Mouse (Mus musculus) lung, adult 2 months (tissue): Measurements from ENCODE around the gene Smim6. TPM values are rescaled to one million over a fixed set of nuclear protein-coding genes. Genes with fewer than 3 reads are reported as not detected.

Source experiments
- DNase-seq: peaks from one replicate; pipeline ENCODE4 v3.0.0; 2022
- H3K4me1 ChIP-seq: fragments of 200-500 bp; 2 replicates; pipeline ENCODE4 v1.6.1; 2011; ENCODE audit warnings: low read length; ENCODE audit not compliant: control insufficient read depth, insufficient read depth
- H3K4me3 ChIP-seq: fragments of 200-500 bp; replicated peaks from 2 replicates; pipeline ENCODE3; 2011; ENCODE audit warnings: low read depth, mild to moderate bottlenecking, control low read depth, low read length; ENCODE audit errors: extremely low read depth
- CTCF ChIP-seq: fragments of 200-500 bp; IDR thresholded peaks from 2 replicates; pipeline ENCODE4 v1.5.1; 2011; ENCODE audit warnings: mild to moderate bottlenecking, low read length, control low read depth; ENCODE audit not compliant: insufficient read depth
- POLR2A ChIP-seq: fragments of 200-500 bp; IDR thresholded peaks from 2 replicates; pipeline ENCODE4 v1.6.1; 2011; ENCODE audit warnings: low read depth, mild to moderate bottlenecking, control low read depth, low read length, borderline replicate concordance; ENCODE audit errors: extremely low read depth
- WGBS: fragments of 180-500 bp; shearing (Covaris S2); methylation state at CpG from one replicate; pipeline ENCODE4 v1.1.7; 2018; 5-methylcytosine and 5-hydroxymethylcytosine counted together
- polyA plus RNA-seq: library from polyadenylated mRNA; depleted of rRNA; stranded (reverse); fragments of >200 nt; gene quantifications from 2 replicates; pipeline ENCODE4 v1.2.3, GENCODE M21; 2012

Smim6 gene
- polyA plus RNA-seq, 1 experiment: 9.1 TPM

DNA sequence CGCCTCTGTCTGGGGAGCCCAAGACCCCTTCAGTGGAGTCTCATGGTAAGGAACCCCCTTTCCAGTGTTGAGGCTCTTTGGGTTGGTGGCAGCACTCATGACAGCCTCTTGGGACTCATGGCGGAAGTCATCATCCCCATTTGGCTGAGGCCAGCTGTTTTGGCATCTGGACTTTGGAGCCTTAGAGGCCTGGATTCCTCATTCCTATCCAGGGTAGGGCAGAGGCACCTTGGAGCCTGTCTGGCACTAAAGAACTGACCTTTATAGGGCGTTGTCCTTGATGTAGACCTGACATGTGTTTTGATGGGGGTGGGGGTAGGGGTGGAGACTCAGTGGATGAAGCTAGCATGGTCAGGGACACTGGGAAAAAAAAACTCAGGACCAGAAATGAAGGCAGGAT lies 27.5 kb upstream of the Smim6 start:
- H3K4me3 ChIP-seq: no peak overlapping the region
- WGBS: 93% methylated on average over 3 of the region's 3 CpGs
- peaks cover 4% of the 10 kb centered on the region; the same call in 1 of the 2 replicates for H3K4me1 ChIP-seq
- DNase-seq: no peak
- no peak for TF ChIP-seq CTCF
- no peak for TF ChIP-seq POLR2A

DNA sequence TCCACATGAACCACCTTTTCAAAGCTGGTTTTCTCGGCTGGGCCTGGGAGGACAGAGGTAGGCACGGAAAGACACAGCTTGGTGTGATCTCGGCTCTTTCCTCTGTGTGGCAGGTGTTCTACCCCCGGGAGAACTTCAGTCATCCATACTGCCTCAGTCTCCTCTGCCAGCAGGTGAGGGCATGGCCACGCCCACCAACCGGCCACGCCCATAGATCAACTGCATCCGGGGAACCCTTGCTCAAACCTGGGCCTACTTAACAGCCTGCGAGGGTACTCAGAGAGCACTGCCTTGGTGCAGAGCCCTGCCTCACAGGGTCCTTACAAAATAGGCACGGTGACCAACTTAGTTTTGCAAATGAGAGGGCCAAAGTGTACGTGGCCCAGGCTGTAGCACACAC lies 26.5 kb upstream of the Smim6 start:
- WGBS: 67% methylated on average over 11 of the region's 11 CpGs
- H3K4me3 ChIP-seq: no peak overlapping the region
- no peak for DNase-seq
- TF ChIP-seq CTCF: no peak
- no peak for TF ChIP-seq POLR2A
- peaks cover 4% of the 10 kb centered on the region; the same call in 1 of the 2 replicates for H3K4me1 ChIP-seq

DNA sequence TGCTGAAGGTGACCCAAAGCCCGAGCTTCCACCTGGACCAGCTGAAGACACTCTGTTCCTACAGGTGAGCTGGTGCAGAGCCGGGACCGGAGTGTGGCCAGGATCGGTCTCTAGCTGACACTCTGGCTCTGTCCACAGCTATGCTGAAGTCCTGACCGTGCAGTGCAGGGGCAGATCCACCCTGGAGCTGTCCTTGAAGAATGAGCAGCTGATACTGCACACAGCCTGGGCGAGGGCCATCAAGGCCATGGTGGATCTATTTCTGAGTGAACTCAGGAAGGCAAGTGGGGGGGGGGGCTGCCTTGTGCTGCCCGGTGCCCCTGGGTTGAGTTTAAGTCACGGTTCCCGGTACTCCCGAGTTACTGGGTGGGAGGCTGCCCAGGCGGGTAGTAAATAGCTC lies 25.4 kb upstream of the Smim6 start:
- no peak overlapping the region for H3K4me3 ChIP-seq
- no peak for TF ChIP-seq POLR2A
- no peak for TF ChIP-seq CTCF
- DNase-seq: no peak
- 89% methylated on average over 11 of the region's 11 CpGs for WGBS
- H3K4me1 ChIP-seq: peaks cover 4% of the 10 kb centered on the region; the same call in 1 of the 2 replicates

DNA sequence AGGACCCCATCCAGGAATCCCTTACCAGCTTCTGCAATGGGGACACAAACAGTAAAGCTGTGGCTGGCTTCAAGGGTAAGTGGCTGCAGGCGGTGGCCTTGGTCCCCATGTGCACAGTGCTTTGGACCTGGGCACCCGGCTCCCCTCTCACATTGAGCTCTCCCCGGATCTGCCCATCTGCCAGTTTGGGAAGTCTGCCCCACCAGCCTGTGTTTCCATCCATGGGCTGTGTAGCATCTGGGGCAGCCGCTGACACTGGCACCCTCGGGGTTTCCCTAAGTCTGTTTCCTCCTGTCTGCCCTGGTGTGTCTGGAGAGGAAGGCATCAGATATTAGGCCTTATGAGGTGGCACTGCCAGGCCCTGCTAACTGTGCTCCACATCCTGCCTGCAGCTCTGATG lies 23.8 kb upstream of the Smim6 start:
- 66% methylated on average over 5 of the region's 5 CpGs for WGBS
- TF ChIP-seq CTCF (no peak), POLR2A (no peak)

DNA sequence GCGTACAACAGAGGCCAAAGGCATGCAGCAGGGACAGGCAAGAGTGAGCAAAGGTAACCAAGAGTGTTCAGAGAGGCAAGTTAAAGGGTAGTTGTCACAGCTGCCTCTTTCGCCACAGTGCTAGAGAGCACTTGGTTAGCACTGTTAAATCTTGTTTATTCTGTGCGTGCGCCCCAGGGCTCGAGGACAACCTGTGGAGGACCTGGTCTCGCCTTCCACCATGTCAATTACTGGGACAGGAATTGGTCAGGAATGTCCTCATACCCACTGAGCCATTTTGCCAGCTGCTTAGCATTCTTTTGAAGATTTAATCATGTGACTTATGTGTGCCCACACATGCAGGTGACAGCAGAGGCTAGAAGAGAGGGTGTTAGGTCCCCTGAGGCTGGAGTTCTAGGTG lies 22.7 kb upstream of the Smim6 start:
- Histone ChIP-seq H3K4me3 (no peak overlapping the region), H3K4me1 (peaks cover 4% of the 10 kb centered on the region; the same call in 1 of the 2 replicates)
- 79% methylated on average over 6 of the region's 6 CpGs for WGBS
- TF ChIP-seq CTCF (no peak), POLR2A (no peak)
- no peak for DNase-seq

More for the DNA sequence above, 23.8 kb upstream of the Smim6 start:
- Histone ChIP-seq H3K4me3 (no peak overlapping the region), H3K4me1 (peaks cover 4% of the 10 kb centered on the region; the same call in 1 of the 2 replicates)
- DNase-seq: no peak

DNA sequence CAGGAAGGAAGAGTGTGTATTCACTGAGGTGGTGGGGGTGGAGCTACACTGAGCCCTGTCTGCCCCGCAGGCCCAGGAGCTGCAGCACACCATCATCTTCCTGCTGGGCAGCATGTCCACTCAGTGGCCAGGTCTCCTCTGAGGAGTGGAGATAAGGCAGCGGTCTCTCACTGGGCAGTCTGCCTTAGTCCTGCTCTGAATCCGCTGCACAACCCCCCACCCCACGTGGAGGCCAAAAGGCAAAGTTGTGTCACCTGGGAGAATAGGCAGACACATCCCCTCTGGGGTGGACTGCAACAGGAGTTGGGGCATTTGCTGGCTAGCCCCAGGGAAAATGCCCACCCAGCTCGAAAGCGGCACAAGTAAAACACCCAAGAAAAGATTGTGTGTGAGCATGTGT lies 19.6 kb upstream of the Smim6 start:
- no peak for TF ChIP-seq CTCF
- no peak for TF ChIP-seq POLR2A
- WGBS: 77% methylated on average over 6 of the region's 6 CpGs
- DNase-seq: no peak
- Histone ChIP-seq H3K4me3 (no peak overlapping the region), H3K4me1 (peaks cover 4% of the 10 kb centered on the region; the same call in 1 of the 2 replicates)

DNA sequence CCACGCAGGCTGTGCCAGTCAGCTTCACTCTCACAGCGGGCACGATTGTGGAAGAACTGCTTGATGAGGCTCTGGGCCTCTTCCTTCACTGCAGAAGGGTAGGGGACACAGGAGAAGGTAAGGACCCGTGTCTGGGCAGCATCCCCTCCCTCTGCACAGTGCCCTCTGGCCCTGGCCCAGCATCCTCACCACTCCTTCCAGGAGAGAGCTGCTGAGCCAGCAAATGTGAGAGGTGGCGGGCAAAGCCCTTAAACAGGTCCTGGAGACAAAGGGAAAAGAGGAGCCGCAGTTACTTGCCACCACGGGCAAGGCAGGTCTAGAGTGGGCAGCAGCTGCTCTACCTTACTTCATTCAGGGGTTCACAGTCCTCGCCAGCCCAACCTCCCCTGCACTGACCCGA lies 18.7 kb upstream of the Smim6 start:
- no peak for TF ChIP-seq POLR2A
- TF ChIP-seq CTCF: no peak
- 88% methylated on average over 9 of the region's 9 CpGs for WGBS

DNA sequence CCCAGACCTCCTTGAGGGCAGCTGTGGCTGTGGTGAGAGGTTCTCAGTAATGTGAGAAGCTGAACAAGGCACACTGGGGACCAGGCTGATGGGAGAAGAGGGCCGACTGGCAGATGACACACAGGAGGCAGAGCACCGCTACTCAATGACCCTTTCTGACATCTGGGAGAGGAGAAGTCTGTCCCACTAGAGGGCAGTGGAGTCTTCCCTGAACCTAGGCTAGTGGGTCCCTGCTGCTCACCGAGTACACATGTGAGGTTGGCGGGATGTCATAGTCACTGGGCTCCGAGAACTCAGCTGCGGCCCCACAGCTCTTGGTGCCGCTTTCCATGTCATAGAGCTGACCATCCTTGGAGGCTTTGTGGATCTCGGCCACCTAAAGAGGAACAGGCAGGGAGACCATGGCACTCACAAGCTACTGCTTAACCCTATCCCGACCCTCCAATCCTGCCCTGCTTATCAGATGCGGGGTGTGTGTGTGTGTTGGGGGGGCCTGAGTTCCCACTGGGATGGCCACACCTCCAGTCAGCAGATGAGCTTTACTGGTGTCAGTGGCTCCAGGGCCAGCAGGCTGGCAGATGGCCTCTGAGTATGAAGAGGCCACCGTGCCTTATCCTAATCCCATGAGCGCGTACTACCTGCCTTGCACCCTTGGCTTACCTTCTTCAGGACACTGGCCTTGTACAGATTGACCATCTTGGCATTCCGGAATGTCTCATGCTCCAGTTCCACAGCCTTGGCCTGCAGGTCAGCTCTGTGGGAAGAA lies 16.9 kb upstream of the Smim6 start:
- 74% methylated on average over 14 of the region's 14 CpGs for WGBS
- Histone ChIP-seq H3K4me3 (no peak overlapping the region), H3K4me1 (no peaks in the 10 kb centered on the region; the same call in 1 of the 2 replicates)
- no peak for DNase-seq
- TF ChIP-seq POLR2A (no peak), CTCF (peak; percentile 37; the same call in 1 of the 2 replicates)

More for the DNA sequence above, 18.7 kb upstream of the Smim6 start:
- peaks cover 4% of the 10 kb centered on the region; the same call in 1 of the 2 replicates for H3K4me1 ChIP-seq
- H3K4me3 ChIP-seq: no peak overlapping the region
- no peak for DNase-seq

DNA sequence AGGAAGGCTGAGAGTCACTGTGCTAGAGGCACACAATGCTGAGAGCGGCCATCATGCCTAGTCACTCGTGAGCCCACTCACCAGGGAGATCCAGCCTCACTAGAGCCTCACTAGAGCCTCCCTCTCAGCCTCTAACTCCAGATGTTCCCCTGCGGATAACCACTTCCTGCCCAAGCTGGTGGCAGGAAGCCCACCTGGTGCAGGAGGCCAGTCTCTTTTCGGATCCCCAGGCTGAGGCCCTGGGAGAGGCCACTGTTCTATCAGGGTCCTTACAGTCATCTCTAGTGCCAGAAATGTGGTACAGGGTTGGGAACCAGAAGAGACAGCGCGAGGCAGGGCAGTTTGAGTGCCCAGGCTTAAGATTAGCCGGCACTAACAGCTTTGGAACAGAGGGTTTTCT lies 13.4 kb upstream of the Smim6 start:
- no peak for DNase-seq
- no peak for TF ChIP-seq POLR2A
- TF ChIP-seq CTCF: no peak
- 82% methylated on average over 7 of the region's 7 CpGs for WGBS
- H3K4me3 ChIP-seq: no peak overlapping the region
- peaks cover 16% of the 10 kb centered on the region for H3K4me1 ChIP-seq

DNA sequence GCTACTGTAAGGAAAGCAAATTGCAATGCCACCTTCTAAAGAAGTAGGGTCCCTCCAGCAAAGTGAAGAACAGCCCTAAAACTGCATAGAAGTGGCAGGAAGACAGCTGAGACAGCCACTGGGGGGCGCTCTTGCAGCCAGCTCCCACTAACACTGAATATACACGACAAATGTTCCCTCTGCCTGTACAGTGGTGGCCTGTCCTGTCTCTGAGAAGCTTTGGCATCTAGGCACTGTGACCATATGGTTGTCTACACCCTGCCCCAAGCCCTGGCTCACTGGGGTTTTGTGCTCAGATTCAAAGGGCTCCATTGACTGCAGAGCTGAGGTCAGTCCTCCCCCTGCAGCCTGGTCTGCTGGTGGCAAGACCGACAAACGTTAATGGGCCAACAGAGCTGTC lies 12.9 kb upstream of the Smim6 start:
- Histone ChIP-seq H3K4me1 (peaks cover 20% of the 10 kb centered on the region), H3K4me3 (no peak overlapping the region)
- peak; percentile 40 for DNase-seq
- peak; percentile 56 for TF ChIP-seq CTCF
- no peak for TF ChIP-seq POLR2A
- WGBS: 26% methylated on average over 4 of the region's 4 CpGs
